Mouse (Mus musculus): ENCODE measurements around the gene Jazf1. TPM values are rescaled to one million over a fixed set of nuclear protein-coding genes. Genes with fewer than 3 reads are reported as not detected.

The Jazf1 gene
- polyA plus RNA-seq, 1 experiment from 2014 or later, result 3.2 TPM

DNA sequence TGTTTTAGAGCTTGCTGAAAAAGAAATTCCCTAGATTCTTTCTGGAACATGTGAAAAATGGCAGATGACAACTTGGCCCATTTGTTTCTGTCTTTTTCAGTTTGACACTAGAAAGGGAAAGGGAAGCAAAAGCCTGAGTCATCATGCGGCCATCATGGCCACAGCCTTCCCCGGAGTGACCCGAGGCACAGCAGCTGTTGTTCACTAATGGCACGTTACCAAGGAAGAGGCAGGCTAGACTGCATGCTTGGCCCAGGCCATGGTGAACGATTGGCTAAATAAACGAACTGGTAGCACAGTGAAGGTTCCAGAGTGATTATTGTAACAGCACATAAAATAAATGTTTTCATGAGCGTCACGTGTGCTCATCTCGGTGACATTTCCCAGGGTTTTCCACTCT is 114.0 kb downstream of the Jazf1 start:
- Histone ChIP-seq H3K9me3 (replicated peaks; ENCODE audit: low read length) (no peaks in the 10 kb centered on the region), H3K4me1 (replicated peaks; ENCODE audit: insufficient read depth, low read length) (no peaks in the 10 kb centered on the region), H3K36me3 (ENCODE audit: insufficient read depth, low read length) (no peaks in the 10 kb centered on the region), H3K4me2 (ENCODE audit: low read length) (no peak overlapping the region), H3K9ac (ENCODE audit: low read depth, low read length) (no peak overlapping the region), H3K27me3 (ENCODE audit: insufficient read depth, low read length) (no peaks in the 10 kb centered on the region), H3K4me3 (replicated peaks; ENCODE audit: low read depth, low read length) (no peak overlapping the region), H3K27ac (no peak overlapping the region)
- WGBS, result 66% methylated on average over 9 of the region's 9 CpGs
- DNase-seq (ENCODE audit: low spot score), result peak; percentile 41
- TF ChIP-seq CTCF (IDR thresholded peaks at IDR 0.05; ENCODE audit: low read depth), result no peak
- no peak for ATAC-seq (replicated peaks; ENCODE audit: low FRiP score, low read depth)

DNA sequence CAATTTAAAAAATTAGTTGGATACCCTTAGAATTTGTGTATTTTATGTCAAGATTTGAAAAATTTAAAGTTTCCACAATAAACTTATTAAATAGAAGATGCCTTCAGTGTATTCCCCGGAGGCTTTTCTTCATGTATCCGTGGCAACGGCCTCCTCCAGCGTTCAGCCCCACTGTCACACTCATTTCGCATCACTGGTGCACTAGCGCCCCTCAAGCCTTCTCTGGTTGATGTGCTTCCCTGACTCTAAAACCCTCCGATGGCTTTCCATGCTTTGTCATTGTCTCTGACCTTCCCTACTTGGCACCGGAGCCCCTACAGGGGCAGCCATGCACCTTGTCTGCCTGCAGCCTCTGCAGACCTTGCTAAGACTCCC is 115.9 kb downstream of the Jazf1 start:
- TF ChIP-seq CTCF (IDR thresholded peaks at IDR 0.05; ENCODE audit: low read depth), result no peak
- 76% methylated on average over 8 of the region's 8 CpGs for WGBS
- H3K4me3 ChIP-seq (replicated peaks; ENCODE audit: low read depth, low read length), result no peak overlapping the region
- H3K27ac ChIP-seq, result no peak overlapping the region
- ATAC-seq (replicated peaks; ENCODE audit: low FRiP score, low read depth) (no peak), DNase-seq (ENCODE audit: low spot score) (no peak)
- H3K4me2 ChIP-seq (ENCODE audit: low read length), result no peak overlapping the region
- H3K27me3 ChIP-seq (ENCODE audit: insufficient read depth, low read length), result no peaks in the 10 kb centered on the region
- H3K9me3 ChIP-seq (replicated peaks; ENCODE audit: low read length), result no peaks in the 10 kb centered on the region
- H3K9ac ChIP-seq (ENCODE audit: low read depth, low read length), result no peak overlapping the region
- no peaks in the 10 kb centered on the region for H3K4me1 ChIP-seq (replicated peaks; ENCODE audit: insufficient read depth, low read length)
- H3K36me3 ChIP-seq (ENCODE audit: insufficient read depth, low read length), result no peaks in the 10 kb centered on the region

DNA sequence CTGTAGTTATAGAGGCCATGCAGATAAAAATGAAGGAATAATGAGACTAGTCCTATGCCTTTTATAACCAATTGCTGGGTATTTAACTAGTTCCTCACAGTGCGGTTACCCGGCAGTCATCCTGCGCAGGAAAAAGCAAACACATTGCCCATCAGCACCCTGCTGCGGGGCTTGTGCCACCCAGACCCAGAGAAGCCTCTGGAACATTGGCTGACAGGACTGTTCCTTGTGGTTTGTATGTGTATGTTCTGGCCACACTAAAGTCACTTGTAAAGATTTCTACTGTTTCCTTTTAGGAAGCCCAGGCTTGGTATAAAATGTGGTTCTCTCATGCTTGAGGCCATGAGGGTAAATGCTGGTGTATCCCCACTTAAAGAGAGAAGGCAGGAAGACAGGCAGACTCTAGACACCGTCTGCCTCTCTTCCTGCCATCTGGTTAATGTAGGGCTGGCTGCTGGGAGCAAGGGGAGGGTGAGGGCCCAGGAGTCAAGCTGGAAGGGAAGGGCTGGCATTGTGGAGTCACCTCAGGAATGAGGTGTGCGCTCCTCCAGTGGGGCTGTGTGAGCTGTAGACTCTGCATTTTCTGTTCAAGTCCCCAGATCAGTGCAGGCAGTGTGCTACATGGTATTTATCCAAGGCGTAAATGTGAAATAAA is 116.4 kb downstream of the Jazf1 start:
- Histone ChIP-seq H3K27ac (no peak overlapping the region), H3K36me3 (ENCODE audit: insufficient read depth, low read length) (no peaks in the 10 kb centered on the region), H3K4me2 (ENCODE audit: low read length) (no peak overlapping the region), H3K27me3 (ENCODE audit: insufficient read depth, low read length) (no peaks in the 10 kb centered on the region), H3K4me3 (replicated peaks; ENCODE audit: low read depth, low read length) (no peak overlapping the region), H3K4me1 (replicated peaks; ENCODE audit: insufficient read depth, low read length) (no peaks in the 10 kb centered on the region), H3K9ac (ENCODE audit: low read depth, low read length) (no peak overlapping the region), H3K9me3 (replicated peaks; ENCODE audit: low read length) (no peaks in the 10 kb centered on the region)
- DNase-seq (ENCODE audit: low spot score) (no peak), ATAC-seq (replicated peaks; ENCODE audit: low FRiP score, low read depth) (no peak)
- TF ChIP-seq CTCF (IDR thresholded peaks at IDR 0.05; ENCODE audit: low read depth), result no peak
- WGBS, result 77% methylated on average over 7 of the region's 7 CpGs

GRCm38 (mm10) chr6:52950371-52950770 is 118.1 kb downstream of the Jazf1 start:
- H3K27me3 ChIP-seq (ENCODE audit: insufficient read depth, low read length), result no peaks in the 10 kb centered on the region
- no peak overlapping the region for H3K27ac ChIP-seq
- H3K4me1 ChIP-seq (replicated peaks; ENCODE audit: insufficient read depth, low read length), result no peaks in the 10 kb centered on the region
- ATAC-seq (replicated peaks; ENCODE audit: low FRiP score, low read depth), result no peak
- no peaks in the 10 kb centered on the region for H3K9me3 ChIP-seq (replicated peaks; ENCODE audit: low read length)
- no peak overlapping the region for H3K9ac ChIP-seq (ENCODE audit: low read depth, low read length)
- H3K4me3 ChIP-seq (replicated peaks; ENCODE audit: low read depth, low read length), result no peak overlapping the region
- no peak for TF ChIP-seq CTCF (IDR thresholded peaks at IDR 0.05; ENCODE audit: low read depth)
- no peaks in the 10 kb centered on the region for H3K36me3 ChIP-seq (ENCODE audit: insufficient read depth, low read length)
- no peak for DNase-seq (ENCODE audit: low spot score)
- no peak overlapping the region for H3K4me2 ChIP-seq (ENCODE audit: low read length)
- WGBS, result 64% methylated on average over 5 of the region's 5 CpGs

- 72% methylated on average over 5 of the region's 5 CpGs for WGBS
- TF ChIP-seq CTCF (IDR thresholded peaks at IDR 0.05; ENCODE audit: low read depth), result no peak
- no peak overlapping the region for H3K4me3 ChIP-seq (replicated peaks; ENCODE audit: low read depth, low read length)
- H3K27ac ChIP-seq, result no peak overlapping the region
- H3K9ac ChIP-seq (ENCODE audit: low read depth, low read length), result no peak overlapping the region
- H3K27me3 ChIP-seq (ENCODE audit: insufficient read depth, low read length), result no peaks in the 10 kb centered on the region
- DNase-seq (ENCODE audit: low spot score) (no peak), ATAC-seq (replicated peaks; ENCODE audit: low FRiP score, low read depth) (no peak)
- no peaks in the 10 kb centered on the region for H3K4me1 ChIP-seq (replicated peaks; ENCODE audit: insufficient read depth, low read length)
- H3K36me3 ChIP-seq (ENCODE audit: insufficient read depth, low read length), result no peaks in the 10 kb centered on the region
- H3K9me3 ChIP-seq (replicated peaks; ENCODE audit: low read length), result no peaks in the 10 kb centered on the region
- no peak overlapping the region for H3K4me2 ChIP-seq (ENCODE audit: low read length)
Observed at GRCm38 (mm10) chr6:52942534-52942933, 125.9 kb downstream of the Jazf1 start.

- no peaks in the 10 kb centered on the region for H3K36me3 ChIP-seq (ENCODE audit: insufficient read depth, low read length)
- H3K9ac ChIP-seq (ENCODE audit: low read depth, low read length), result no peak overlapping the region
- no peak for TF ChIP-seq CTCF (IDR thresholded peaks at IDR 0.05; ENCODE audit: low read depth)
- no peak for ATAC-seq (replicated peaks; ENCODE audit: low FRiP score, low read depth)
- H3K27ac ChIP-seq, result no peak overlapping the region
- no peak overlapping the region for H3K4me3 ChIP-seq (replicated peaks; ENCODE audit: low read depth, low read length)
- no peak for DNase-seq (ENCODE audit: low spot score)
- no peaks in the 10 kb centered on the region for H3K27me3 ChIP-seq (ENCODE audit: insufficient read depth, low read length)
- H3K4me2 ChIP-seq (ENCODE audit: low read length), result no peak overlapping the region
- H3K9me3 ChIP-seq (replicated peaks; ENCODE audit: low read length), result no peaks in the 10 kb centered on the region
- WGBS, result 75% methylated on average over 5 of the region's 5 CpGs
- H3K4me1 ChIP-seq (replicated peaks; ENCODE audit: insufficient read depth, low read length), result no peaks in the 10 kb centered on the region
Observed at GRCm38 (mm10) chr6:52942101-52942500, 126.3 kb downstream of the Jazf1 start.

DNA sequence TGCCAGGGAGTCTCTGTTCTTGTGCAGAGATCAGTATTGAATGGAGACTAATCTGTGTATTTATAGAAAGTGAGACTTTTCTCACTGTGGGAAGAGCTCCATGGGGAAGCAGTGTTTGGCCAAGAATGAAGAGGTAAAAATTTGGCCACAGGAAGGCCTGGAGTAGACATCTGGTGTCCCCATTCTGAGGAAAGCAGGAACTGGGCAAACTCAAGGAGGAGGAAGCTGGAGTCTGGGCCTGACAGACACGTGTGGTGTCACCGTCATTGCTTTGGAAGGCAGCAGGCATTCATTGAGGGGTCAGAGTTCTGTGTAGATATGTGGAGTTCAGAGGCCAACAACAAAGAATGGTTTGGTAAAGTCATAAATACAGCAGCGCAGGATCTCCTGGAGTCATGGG is 130.5 kb downstream of the Jazf1 start:
- Histone ChIP-seq H3K27me3 (ENCODE audit: insufficient read depth, low read length) (no peaks in the 10 kb centered on the region), H3K9ac (ENCODE audit: low read depth, low read length) (no peak overlapping the region), H3K4me3 (replicated peaks; ENCODE audit: low read depth, low read length) (no peak overlapping the region), H3K36me3 (ENCODE audit: insufficient read depth, low read length) (no peaks in the 10 kb centered on the region), H3K27ac (no peak overlapping the region), H3K4me2 (ENCODE audit: low read length) (no peak overlapping the region), H3K4me1 (replicated peaks; ENCODE audit: insufficient read depth, low read length) (no peaks in the 10 kb centered on the region), H3K9me3 (replicated peaks; ENCODE audit: low read length) (no peaks in the 10 kb centered on the region)
- DNase-seq (ENCODE audit: low spot score) (no peak), ATAC-seq (replicated peaks; ENCODE audit: low FRiP score, low read depth) (no peak)
- no peak for TF ChIP-seq CTCF (IDR thresholded peaks at IDR 0.05; ENCODE audit: low read depth)
- 61% methylated on average over 3 of the region's 3 CpGs for WGBS

Data from kidney, postnatal 0 days (tissue).